Mouse (Mus musculus) ES-E14 (cell line): ENCODE measurements around the gene Cog4.

Experiments used
- CHD2 ChIP-seq: IDR thresholded peaks from 2 replicates; pipeline ENCODE4 v1.6.1; 2014; ENCODE audit warnings: mild to moderate bottlenecking, low read depth, low read length, inconsistent platforms
- HCFC1 ChIP-seq: IDR thresholded peaks from 2 replicates; pipeline ENCODE4 v1.6.1; 2012; ENCODE audit warnings: low read length, inconsistent platforms, borderline replicate concordance; ENCODE audit not compliant: insufficient read depth
- MAFK ChIP-seq: IDR thresholded peaks from 2 replicates; pipeline ENCODE4 v1.6.1; 2014; ENCODE audit warnings: mild to moderate bottlenecking, low read depth, low read length, inconsistent platforms; ENCODE audit not compliant: insufficient read depth
- ZC3H11A ChIP-seq: IDR thresholded peaks from 2 replicates; pipeline ENCODE4 v1.6.1; 2012; ENCODE audit warnings: low read depth, mild to moderate bottlenecking, inconsistent platforms, low read length, borderline replicate concordance
- ZNF384 ChIP-seq: IDR thresholded peaks from 2 replicates; pipeline ENCODE4 v1.6.1; 2012; ENCODE audit warnings: low read depth, low read length, inconsistent platforms

- TF ChIP-seq ZNF384 (no peak), ZC3H11A (no peak), HCFC1 (no peak), MAFK (peak; percentile 63), CHD2 (no peak)
Observed at GRCm38 (mm10) chr8:110808495-110809472, 37.6 kb upstream of the Cog4 start.
